Mouse (Mus musculus): ENCODE data around the gene Smg5. TPM values are rescaled to one million over a fixed set of nuclear protein-coding genes. Genes with fewer than 3 reads are reported as not detected.
"Not testable (repeated sequence)": the region's sequence is repeated elsewhere in the genome, so short reads cannot be mapped to it uniquely, and the experiment has no call there.

Smg5 gene
- polyA plus RNA-seq, 1 experiment: 39.8 TPM

DNA sequence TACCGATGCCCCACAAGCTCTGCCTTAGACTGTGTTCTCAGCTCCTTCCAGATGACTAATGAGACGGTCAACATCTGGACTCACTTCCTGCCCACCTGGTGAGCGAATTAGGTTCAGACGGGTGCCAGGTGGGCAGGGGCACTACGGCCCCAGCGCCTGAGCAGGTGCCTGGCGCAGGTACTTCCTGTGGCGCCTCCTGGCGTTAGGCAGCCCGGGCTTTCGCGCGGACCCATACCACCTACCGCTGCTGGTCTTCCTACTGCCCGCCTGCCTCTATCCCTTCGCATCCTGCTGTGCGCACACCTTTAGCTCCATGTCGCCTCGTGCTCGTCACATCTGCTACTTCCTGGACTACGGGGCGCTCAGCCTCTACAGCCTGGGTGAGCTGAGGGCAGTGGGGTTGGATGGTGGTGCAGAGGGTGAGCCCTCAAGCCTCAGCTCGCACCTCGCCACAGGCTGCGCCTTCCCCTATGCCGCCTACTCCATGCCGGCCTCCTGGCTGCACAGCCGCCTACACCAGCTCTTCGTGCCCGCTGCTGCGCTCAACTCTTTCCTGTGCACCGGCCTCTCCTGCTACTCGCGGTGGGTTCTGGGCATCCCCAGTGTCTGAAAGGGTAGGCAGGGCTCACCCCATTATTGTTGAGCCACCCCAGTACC lies 29.8 kb downstream of the Smg5 start:
- peaks cover 31% of the 10 kb centered on the region for H3K9me3 ChIP-seq
- H3K36me3 ChIP-seq (replicated peaks; ENCODE audit: low read length): peaks cover 31% of the 10 kb centered on the region
- peak overlapping the region; percentile 62 for H3K4me3 ChIP-seq (replicated peaks)
- TF ChIP-seq FLI1 (IDR thresholded peaks at IDR 0.05; ENCODE audit: low read length): no peak
- no peak for TF ChIP-seq GATA1 (IDR thresholded peaks at IDR 0.05; ENCODE audit: borderline replicate concordance, low read length)
- peaks cover 35% of the 10 kb centered on the region for H3K27me3 ChIP-seq (replicated peaks)
- peaks cover 15% of the 10 kb centered on the region for H3K4me1 ChIP-seq

DNA sequence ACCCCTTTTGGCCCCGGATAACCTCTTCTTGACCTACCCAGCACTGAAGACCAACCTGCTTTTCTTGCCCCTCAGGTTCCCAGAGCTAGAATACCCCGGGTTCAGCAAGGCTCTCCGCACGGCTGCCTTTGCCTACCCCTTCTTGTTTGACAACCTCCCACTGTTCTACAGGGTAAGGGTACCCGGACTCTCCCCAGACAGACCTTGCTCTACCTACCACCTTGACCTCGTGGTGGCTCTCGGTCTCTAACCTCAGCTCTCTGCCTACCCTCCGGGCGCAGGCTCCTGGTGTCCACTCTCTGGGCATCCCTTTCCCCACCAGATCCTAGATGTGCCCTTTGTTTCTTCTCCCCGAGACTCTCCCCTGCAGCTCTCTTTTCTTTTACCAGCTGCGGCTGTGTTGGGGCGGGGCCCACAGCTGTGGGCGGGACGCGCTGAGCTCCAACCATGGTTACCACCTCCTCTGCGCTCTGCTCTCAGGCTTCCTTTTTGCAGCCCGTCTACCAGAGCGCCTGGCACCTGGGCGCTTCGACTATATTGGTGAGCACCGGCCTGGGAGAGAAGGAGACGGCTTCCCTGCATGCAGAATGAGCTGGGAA lies 30.9 kb downstream of the Smg5 start:
- not testable (repeated sequence) for H3K4me3 ChIP-seq (replicated peaks)
- Histone ChIP-seq H3K36me3 (replicated peaks; ENCODE audit: low read length) (peaks cover 20% of the 10 kb centered on the region), H3K27me3 (replicated peaks) (peaks cover 41% of the 10 kb centered on the region), H3K4me1 (peaks cover 13% of the 10 kb centered on the region), H3K9me3 (peaks cover 41% of the 10 kb centered on the region)

DNA sequence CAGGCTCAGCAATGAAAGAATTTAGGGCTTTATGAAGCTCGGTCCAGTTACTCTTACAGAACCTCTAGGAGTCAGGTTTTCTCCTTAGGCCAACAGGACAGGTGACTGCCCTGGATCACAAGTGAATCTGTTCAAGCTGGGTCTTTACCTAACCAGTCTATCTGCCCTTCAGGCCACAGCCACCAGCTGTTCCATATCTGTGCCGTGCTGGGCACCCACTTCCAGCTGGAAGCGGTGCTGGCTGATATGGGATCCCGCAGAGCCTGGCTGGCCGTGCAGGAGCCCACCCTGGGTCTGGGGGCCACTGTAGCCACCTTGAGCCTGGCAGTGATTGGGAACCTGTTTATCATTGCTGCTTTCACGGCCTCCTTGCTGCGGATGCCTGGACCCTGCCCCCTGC lies 31.5 kb downstream of the Smg5 start:
- peaks cover 41% of the 10 kb centered on the region for H3K27me3 ChIP-seq (replicated peaks)
- H3K36me3 ChIP-seq (replicated peaks; ENCODE audit: low read length): peaks cover 14% of the 10 kb centered on the region
- peaks cover 46% of the 10 kb centered on the region for H3K9me3 ChIP-seq
- H3K4me3 ChIP-seq (replicated peaks): not testable (repeated sequence)
- H3K4me1 ChIP-seq: peaks cover 13% of the 10 kb centered on the region

GRCm38 (mm10) chr3:88368511-88368910 lies 32.5 kb downstream of the Smg5 start:
- H3K9me3 ChIP-seq: peaks cover 55% of the 10 kb centered on the region
- not testable (repeated sequence) for H3K36me3 ChIP-seq (replicated peaks; ENCODE audit: low read length); H3K4me3 ChIP-seq (replicated peaks)
- peaks cover 20% of the 10 kb centered on the region for H3K4me1 ChIP-seq
- peaks cover 46% of the 10 kb centered on the region for H3K27me3 ChIP-seq (replicated peaks)

DNA sequence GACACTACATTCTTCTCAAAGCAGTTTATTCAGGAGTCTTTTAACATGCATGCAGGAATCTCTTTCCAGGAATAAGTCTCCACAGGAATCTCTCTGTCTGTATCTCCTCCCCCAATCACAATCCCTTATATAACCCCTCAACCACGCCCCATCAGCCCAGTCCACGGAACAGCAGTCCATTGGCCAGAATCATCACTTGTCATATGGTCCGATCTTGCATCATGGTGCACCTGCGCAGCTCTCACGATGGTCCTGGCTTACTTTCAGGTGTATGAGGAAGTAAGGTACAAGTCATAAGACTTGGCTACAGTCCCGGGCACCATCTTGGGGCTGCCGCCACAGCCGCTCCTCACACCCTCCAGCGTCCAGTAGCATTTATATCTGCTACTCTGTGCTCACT lies 36.6 kb downstream of the Smg5 start, which contains the start of gene Bglap3:
Bglap3 (minus strand) TSS at position 101 of the 400 bp plus-strand sequence.
- not testable (repeated sequence) for H3K36me3 ChIP-seq (replicated peaks; ENCODE audit: low read length)

GRCm38 (mm10) chr3:88375750-88376626 lies 39.9 kb downstream of the Smg5 start:
- H3K4me3 ChIP-seq (replicated peaks): peak overlapping the region; percentile 50

More for the DNA sequence above, 36.6 kb downstream of the Smg5 start, which contains the start of gene Bglap3:
- Histone ChIP-seq H3K27me3 (replicated peaks) (peaks cover 28% of the 10 kb centered on the region), H3K9me3 (peaks cover 48% of the 10 kb centered on the region), H3K4me1 (peaks cover 17% of the 10 kb centered on the region)
- not testable (repeated sequence) for H3K4me3 ChIP-seq (replicated peaks)

GRCm38 (mm10) chr3:88376644-88377043 lies 40.6 kb downstream of the Smg5 start:
- peaks cover 14% of the 10 kb centered on the region for H3K27me3 ChIP-seq (replicated peaks)
- H3K36me3 ChIP-seq (replicated peaks; ENCODE audit: low read length); H3K4me3 ChIP-seq (replicated peaks): not testable (repeated sequence)

More at GRCm38 (mm10) chr3:88375750-88376626, 39.9 kb downstream of the Smg5 start:
- H3K36me3 ChIP-seq (replicated peaks; ENCODE audit: low read length): not testable (repeated sequence)
- peaks cover 23% of the 10 kb centered on the region for H3K4me1 ChIP-seq
- peaks cover 16% of the 10 kb centered on the region for H3K27me3 ChIP-seq (replicated peaks)
- peaks cover 22% of the 10 kb centered on the region for H3K9me3 ChIP-seq

GRCm38 (mm10) chr3:88378599-88378998 lies 42.5 kb downstream of the Smg5 start, which contains the start of gene Bglap2:
Gene Bglap2, minus strand, starts transcription at chr3:88378699.
- peaks cover 21% of the 10 kb centered on the region for H3K4me1 ChIP-seq
- H3K36me3 ChIP-seq (replicated peaks; ENCODE audit: low read length); H3K27me3 ChIP-seq (replicated peaks); H3K4me3 ChIP-seq (replicated peaks); H3K9me3 ChIP-seq: not testable (repeated sequence)

More at GRCm38 (mm10) chr3:88376644-88377043, 40.6 kb downstream of the Smg5 start:
- Histone ChIP-seq H3K9me3 (peaks cover 16% of the 10 kb centered on the region), H3K4me1 (peaks cover 25% of the 10 kb centered on the region)

- H3K4me3 ChIP-seq (replicated peaks); H3K36me3 ChIP-seq (replicated peaks; ENCODE audit: low read length); H3K9me3 ChIP-seq; H3K27me3 ChIP-seq (replicated peaks): not testable (repeated sequence)
- peaks cover 11% of the 10 kb centered on the region for H3K4me1 ChIP-seq
Measured at GRCm38 (mm10) chr3:88381389-88382315, 45.6 kb downstream of the Smg5 start.

DNA sequence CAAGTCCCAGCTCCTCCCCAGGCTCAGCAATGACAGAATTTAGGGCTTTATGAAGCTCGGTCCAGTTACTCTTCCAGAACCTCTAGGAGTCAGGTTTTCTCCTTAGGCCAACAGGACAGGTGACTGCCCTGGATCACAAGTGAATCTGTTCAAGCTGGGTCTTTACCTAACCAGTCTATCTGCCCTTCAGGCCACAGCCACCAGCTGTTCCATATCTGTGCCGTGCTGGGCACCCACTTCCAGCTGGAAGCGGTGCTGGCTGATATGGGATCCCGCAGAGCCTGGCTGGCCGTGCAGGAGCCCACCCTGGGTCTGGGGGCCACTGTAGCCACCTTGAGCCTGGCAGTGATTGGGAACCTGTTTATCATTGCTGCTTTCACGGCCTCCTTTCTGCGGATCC lies 46.3 kb downstream of the Smg5 start:
- not testable (repeated sequence) for H3K27me3 ChIP-seq (replicated peaks); H3K36me3 ChIP-seq (replicated peaks; ENCODE audit: low read length); H3K4me3 ChIP-seq (replicated peaks)

More for the DNA sequence above, 46.3 kb downstream of the Smg5 start:
- H3K4me1 ChIP-seq: peaks cover 11% of the 10 kb centered on the region
- not testable (repeated sequence) for H3K9me3 ChIP-seq

Measured in megakaryocyte, embryonic 14.5 days (primary cell).